Mouse (Mus musculus) heart, postnatal 0 days (tissue): ENCODE measurements around the gene Npcd. TPM values are rescaled to one million over a fixed set of nuclear protein-coding genes. Genes with fewer than 3 reads are reported as not detected.

Experiments used
- ATAC-seq: fragments of 200-750 bp; cut with Nextera tagmentation; 2 replicates; pipeline ENCODE4 v1.8.0; 2017; ENCODE audit warnings: low read depth, moderate number of reproducible peaks, moderate library complexity; ENCODE audit not compliant: insufficient read depth
- DNase-seq: peaks from one replicate; pipeline ENCODE4 v3.0.0-alpha.2; 2016; ENCODE audit warnings: low spot score
- H3K27ac ChIP-seq: fragments of 300-500 bp; sonication (generic); 2 replicates; pipeline ENCODE4 v1.5.1; 2014; ENCODE audit warnings: low read depth, mild to moderate bottlenecking
- H3K27me3 ChIP-seq: fragments of 300-500 bp; sonication (generic); 2 replicates; pipeline ENCODE4 v1.6.1; 2014; ENCODE audit warnings: low read length, mixed read lengths; ENCODE audit not compliant: control insufficient read depth, insufficient read depth
- H3K36me3 ChIP-seq: fragments of 300-500 bp; sonication (generic); replicated peaks from 2 replicates; pipeline ENCODE4 v1.6.1; 2014; ENCODE audit warnings: low read length, mixed read lengths; ENCODE audit not compliant: control insufficient read depth, insufficient read depth
- H3K4me1 ChIP-seq: fragments of 300-500 bp; sonication (generic); 2 replicates; pipeline ENCODE4 v1.6.1; 2014; ENCODE audit warnings: antibody characterized with exemption; ENCODE audit not compliant: control insufficient read depth, insufficient read depth
- H3K4me2 ChIP-seq: fragments of 300-500 bp; sonication (generic); 2 replicates; pipeline ENCODE4 v1.6.1; 2014; ENCODE audit warnings: low read depth, mild to moderate bottlenecking, low read length, moderate library complexity
- H3K4me3 ChIP-seq: fragments of 300-500 bp; sonication (generic); 2 replicates; pipeline ENCODE4 v1.5.1; 2014; ENCODE audit warnings: low read depth, low read length
- H3K9ac ChIP-seq: fragments of 300-500 bp; sonication (generic); replicated peaks from 2 replicates; pipeline ENCODE4 v1.6.1; 2014; ENCODE audit warnings: low read depth, low read length, mixed read lengths
- H3K9me3 ChIP-seq: fragments of 300-500 bp; sonication (generic); replicated peaks from 2 replicates; pipeline ENCODE4 v1.6.1; 2016; ENCODE audit warnings: low read length; ENCODE audit not compliant: control insufficient read depth
- CTCF ChIP-seq: IDR thresholded peaks from 2 replicates; pipeline ENCODE4 v1.5.1; 2016; ENCODE audit warnings: antibody characterized with exemption, control low read depth, low read depth
- EP300 ChIP-seq: IDR thresholded peaks from 2 replicates; pipeline ENCODE4 v1.6.1; 2016; ENCODE audit warnings: antibody characterized with exemption, low read depth
- WGBS: fragments of 180-500 bp; shearing (Covaris S2); extraction: QIAGEN DNeasy Blood & Tissue Kit; methylation state at CpG from one replicate; pipeline ENCODE4 v1.1.7; 2014; 5-methylcytosine and 5-hydroxymethylcytosine counted together
- polyA plus RNA-seq: library from polyadenylated mRNA; unstranded; fragments of >200 nt; fragmentation: Nextera tagmentation; extraction: Ambion mirVana; gene quantifications from 2 replicates; pipeline ENCODE4 v1.2.1, GENCODE M21; 2015
- total RNA-seq: library from RNA; depleted of rRNA; stranded (reverse); fragments of >200 nt; gene quantifications from 2 replicates; pipeline ENCODE4 v1.2.3, GENCODE M21; 2014; ENCODE audit warnings: low replicate concordance

The Npcd gene
- total and polyA plus RNA-seq, 2 experiments from 2014 or later, result 8.7 TPM; not detected in 1

DNA sequence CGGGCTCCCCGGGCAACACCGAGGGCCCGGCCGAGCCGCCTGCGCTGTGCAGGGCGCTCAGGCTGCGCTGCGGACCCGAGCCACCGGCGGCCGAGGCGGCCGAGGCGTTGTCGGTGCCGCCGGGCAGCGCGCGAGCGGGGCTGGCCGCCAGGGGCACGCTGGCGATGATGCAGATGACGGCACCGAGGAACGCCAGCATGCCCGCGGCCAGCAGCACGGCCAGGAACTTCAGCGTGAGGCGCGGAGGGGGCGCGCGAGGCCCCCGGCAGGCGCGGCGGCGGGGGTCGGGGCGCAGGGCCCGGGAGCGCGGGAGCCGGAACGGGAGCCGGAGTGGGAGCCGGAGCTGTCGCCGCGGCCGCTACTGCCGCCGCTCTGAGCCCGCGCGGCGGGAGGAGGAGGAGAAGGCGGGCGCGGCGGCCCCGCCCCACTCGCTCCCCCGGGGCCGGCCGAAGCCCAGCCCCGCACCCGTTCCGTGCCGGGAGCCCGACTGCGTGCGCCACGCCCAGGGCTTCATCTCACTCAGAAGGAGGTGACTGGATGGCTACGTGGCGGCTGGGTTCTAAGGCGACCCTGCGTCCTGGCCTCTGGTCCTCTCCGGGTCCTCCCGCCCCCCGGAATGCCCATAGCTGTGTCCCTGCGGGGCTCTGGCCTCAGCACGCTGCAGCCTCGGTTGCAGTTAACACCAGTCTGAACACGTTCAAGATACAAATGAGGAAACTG, 29.5 kb downstream of the Npcd start, which contains the start of gene Nptxr:
Gene Nptxr (minus strand): TSS at position 415 of the 720 bp plus-strand sequence.
- peaks cover 78% of the 10 kb centered on the region for H3K27me3 ChIP-seq
- H3K4me2 ChIP-seq, result peak within 1 kb of the TSS; percentile 92
- peaks cover 8% of the 10 kb centered on the region; the same call in 1 of the 2 replicates for H3K4me1 ChIP-seq
- under 1% methylated on average over 44 of the region's 91 CpGs for WGBS
- H3K27ac ChIP-seq, result no peak within 1 kb of the TSS
- H3K36me3 ChIP-seq, result no peaks in the 10 kb centered on the region
- no peaks in the 10 kb centered on the region for H3K9me3 ChIP-seq
- DNase-seq (no peak), ATAC-seq (peak; percentile 74)
- H3K4me3 ChIP-seq, result peak within 1 kb of the TSS; percentile 60
- TF ChIP-seq CTCF, result no peak
- no peak for TF ChIP-seq EP300
- H3K9ac ChIP-seq, result peak within 1 kb of the TSS; percentile 50; the same call in 1 of the 2 replicates

DNA sequence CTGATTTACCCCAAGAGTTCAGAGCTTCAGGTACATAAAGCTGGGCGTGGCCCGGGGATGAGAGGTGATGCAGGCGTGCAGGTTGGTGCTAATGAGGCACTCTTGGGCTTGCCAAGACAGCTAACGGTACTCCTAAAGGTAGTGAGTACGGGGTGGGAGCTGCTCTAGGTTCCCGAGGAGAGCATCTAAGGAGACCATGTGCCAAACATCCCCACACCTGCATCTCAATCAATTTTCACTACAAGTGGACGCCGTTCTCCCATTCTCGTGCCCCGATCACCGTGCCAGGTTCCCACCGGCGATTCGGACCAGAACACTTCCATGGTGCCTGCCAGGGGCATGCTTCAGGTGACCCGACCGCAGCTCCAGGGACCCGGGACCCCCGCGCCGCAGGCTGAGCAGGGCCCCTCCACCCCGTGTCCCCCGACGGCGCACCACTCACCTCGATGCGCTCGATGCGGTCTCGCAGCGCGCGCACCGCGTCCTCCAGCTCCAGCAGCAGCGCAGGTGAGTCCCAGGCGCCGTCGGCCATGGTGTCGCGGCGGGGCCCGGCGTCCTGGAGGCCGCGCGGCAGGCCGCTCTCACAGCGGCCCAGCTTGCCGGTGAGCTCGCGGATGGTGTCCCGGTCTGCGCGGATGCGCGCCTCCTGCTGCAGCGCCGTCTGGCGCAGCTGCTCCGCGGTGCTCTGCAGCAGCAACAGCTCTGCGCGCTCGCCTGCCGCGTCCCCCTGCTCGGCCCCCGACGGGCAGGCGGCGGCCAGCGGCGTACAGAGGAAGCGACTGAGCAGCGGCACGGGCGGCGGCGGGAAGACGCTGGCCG, 30.3 kb downstream of the Npcd start:
- peak; percentile 22 for DNase-seq
- peak; percentile 42 for ATAC-seq
- Histone ChIP-seq H3K9me3 (no peaks in the 10 kb centered on the region), H3K27me3 (peaks cover 73% of the 10 kb centered on the region), H3K27ac (no peak overlapping the region), H3K9ac (peak overlapping the region; percentile 50; the same call in 1 of the 2 replicates), H3K4me2 (peak overlapping the region; percentile 92), H3K36me3 (no peaks in the 10 kb centered on the region), H3K4me3 (peak overlapping the region; percentile 60), H3K4me1 (peaks cover 8% of the 10 kb centered on the region; the same call in 1 of the 2 replicates)
- TF ChIP-seq EP300 (no peak), CTCF (no peak)
- WGBS, result 6% methylated on average over 79 of the region's 81 CpGs

DNA sequence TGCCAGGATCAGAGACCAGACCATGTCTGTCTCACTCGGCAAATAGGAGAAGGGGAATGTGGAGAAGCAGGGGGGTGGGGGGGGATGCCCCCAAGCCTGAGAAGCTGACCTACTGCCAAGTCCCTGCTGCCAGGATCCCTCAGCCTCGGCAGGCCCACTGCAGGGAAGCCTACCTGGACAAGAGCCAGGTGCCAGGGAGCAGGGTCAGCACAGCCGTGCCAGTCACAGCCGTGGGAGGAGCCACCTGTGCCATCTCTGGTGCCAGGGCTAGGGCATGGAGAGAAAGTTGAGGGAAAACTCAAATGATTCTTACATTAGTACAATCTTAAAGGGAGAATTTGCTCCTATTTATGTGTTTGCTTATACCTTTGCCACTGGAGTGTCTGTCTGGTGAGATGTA, 31.7 kb downstream of the Npcd start:
- 47% methylated on average over 4 of the region's 4 CpGs for WGBS
- no peak for ATAC-seq

DNA sequence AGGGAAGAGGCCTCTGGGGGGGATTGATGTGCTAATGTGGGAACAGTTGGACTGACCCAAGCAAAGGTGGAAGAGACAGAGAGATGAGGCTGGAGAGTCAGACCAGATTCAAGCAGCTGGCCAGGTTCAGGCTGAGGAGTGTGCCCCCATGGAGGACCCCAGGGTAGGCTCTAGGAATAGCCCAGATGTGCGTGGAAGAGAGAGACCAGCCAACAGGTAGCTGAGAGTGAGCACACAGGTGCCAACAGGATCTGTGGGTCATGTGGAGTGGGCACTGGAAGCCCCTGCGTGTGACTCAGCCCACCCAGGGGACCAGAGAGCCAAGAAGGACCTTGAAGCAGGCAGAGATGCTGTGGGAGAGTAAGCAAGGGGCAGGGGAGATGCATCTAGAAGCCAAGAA, 32.4 kb downstream of the Npcd start:
- 79% methylated on average over 2 of the region's 2 CpGs for WGBS
- TF ChIP-seq EP300 (no peak), CTCF (no peak)
- no peak overlapping the region for H3K4me2 ChIP-seq
- no peak overlapping the region for H3K9ac ChIP-seq
- no peak for ATAC-seq
- no peak for DNase-seq
- H3K36me3 ChIP-seq, result no peaks in the 10 kb centered on the region
- no peak overlapping the region for H3K27ac ChIP-seq
- peaks cover 53% of the 10 kb centered on the region for H3K27me3 ChIP-seq
- no peak overlapping the region for H3K4me3 ChIP-seq
- peaks cover 8% of the 10 kb centered on the region; the same call in 1 of the 2 replicates for H3K4me1 ChIP-seq
- no peaks in the 10 kb centered on the region for H3K9me3 ChIP-seq

More for the DNA sequence above, 31.7 kb downstream of the Npcd start:
- Histone ChIP-seq H3K9me3 (no peaks in the 10 kb centered on the region), H3K4me1 (peaks cover 8% of the 10 kb centered on the region; the same call in 1 of the 2 replicates), H3K36me3 (no peaks in the 10 kb centered on the region), H3K4me3 (no peak overlapping the region), H3K9ac (no peak overlapping the region), H3K27ac (no peak overlapping the region), H3K4me2 (no peak overlapping the region), H3K27me3 (peaks cover 60% of the 10 kb centered on the region)
- TF ChIP-seq EP300 (no peak), CTCF (no peak)
- DNase-seq, result no peak

DNA sequence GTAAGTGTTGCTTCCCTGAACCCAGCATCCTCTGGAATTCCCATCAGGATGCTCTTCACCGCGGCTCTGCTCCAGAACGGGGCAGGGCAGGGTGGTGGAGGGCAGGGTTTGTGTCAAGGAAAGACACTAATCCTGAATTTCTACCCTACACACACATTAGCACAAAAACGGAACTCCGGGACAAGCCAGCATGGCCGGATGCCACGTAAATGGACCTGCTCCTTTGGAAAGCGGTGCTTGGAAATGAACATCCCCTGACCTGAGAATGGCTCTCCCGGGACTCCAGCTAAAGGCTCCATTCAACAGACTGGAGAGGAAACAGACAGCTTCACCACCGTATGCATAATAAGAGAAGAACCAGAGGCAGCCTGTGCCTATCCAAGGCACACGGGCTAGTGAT, 33.3 kb downstream of the Npcd start:
- WGBS, result 60% methylated on average over 11 of the region's 11 CpGs
- DNase-seq (no peak), ATAC-seq (no peak)
- Histone ChIP-seq H3K27ac (no peak overlapping the region), H3K4me3 (no peak overlapping the region), H3K4me1 (peaks cover 8% of the 10 kb centered on the region; the same call in 1 of the 2 replicates), H3K4me2 (no peak overlapping the region), H3K9me3 (no peaks in the 10 kb centered on the region), H3K36me3 (no peaks in the 10 kb centered on the region), H3K27me3 (peaks cover 44% of the 10 kb centered on the region), H3K9ac (no peak overlapping the region)
- TF ChIP-seq CTCF, result no peak
- TF ChIP-seq EP300, result no peak
